Mouse (Mus musculus): ENCODE data around the gene Gas6. TPM values are rescaled to one million over a fixed set of nuclear protein-coding genes. Genes with fewer than 3 reads are reported as not detected.
A peak's percentile ranks its signal among the peaks of the same experiment; 100 is the strongest.

Gas6 gene
- polyA plus RNA-seq, 1 experiment from 2014 or later: 9.3 TPM

- H3K4me1 ChIP-seq (ENCODE audit: insufficient read depth): peaks cover 5% of the 10 kb centered on the region; the same call in 1 of the 2 replicates
- no peak overlapping the region for H3K27ac ChIP-seq (ENCODE audit: low read depth)
- H3K4me2 ChIP-seq (ENCODE audit: low read depth, low read length): no peak overlapping the region
- no peak overlapping the region for H3K4me3 ChIP-seq (ENCODE audit: low read depth, low read length)
- H3K27me3 ChIP-seq (ENCODE audit: insufficient read depth, low read length): no peaks in the 10 kb centered on the region
- no peaks in the 10 kb centered on the region for H3K36me3 ChIP-seq (replicated peaks; ENCODE audit: insufficient read depth, low read length)
- ATAC-seq: no peak
- WGBS (ENCODE audit: insufficient replicate concordance): 65% methylated on average over 6 of the region's 6 CpGs
- TF ChIP-seq CTCF (IDR thresholded peaks at IDR 0.05; ENCODE audit: low read depth): no peak
- no peak for TF ChIP-seq EP300 (IDR thresholded peaks at IDR 0.05; ENCODE audit: low read depth)
- no peak for DNase-seq
- no peaks in the 10 kb centered on the region for H3K9me3 ChIP-seq (ENCODE audit: low read length)
- H3K9ac ChIP-seq (replicated peaks): no peak overlapping the region
These were observed 18.4 kb upstream of the Gas6 start for GRCm38 (mm10) chr8:13512677-13513076.

GRCm38 (mm10) chr8:13512016-13512415 is 17.7 kb upstream of the Gas6 start:
- H3K4me1 ChIP-seq (ENCODE audit: insufficient read depth): peaks cover 11% of the 10 kb centered on the region; the same call in 1 of the 2 replicates
- no peak overlapping the region for H3K9ac ChIP-seq (replicated peaks)
- H3K4me2 ChIP-seq (ENCODE audit: low read depth, low read length): no peak overlapping the region
- 74% methylated on average over 5 of the region's 5 CpGs for WGBS (ENCODE audit: insufficient replicate concordance)
- no peak for TF ChIP-seq CTCF (IDR thresholded peaks at IDR 0.05; ENCODE audit: low read depth)
- no peak for TF ChIP-seq EP300 (IDR thresholded peaks at IDR 0.05; ENCODE audit: low read depth)
- no peak overlapping the region for H3K4me3 ChIP-seq (ENCODE audit: low read depth, low read length)
- no peaks in the 10 kb centered on the region for H3K27me3 ChIP-seq (ENCODE audit: insufficient read depth, low read length)
- no peak overlapping the region for H3K27ac ChIP-seq (ENCODE audit: low read depth)
- DNase-seq: no peak
- H3K36me3 ChIP-seq (replicated peaks; ENCODE audit: insufficient read depth, low read length): no peaks in the 10 kb centered on the region
- H3K9me3 ChIP-seq (ENCODE audit: low read length): no peaks in the 10 kb centered on the region
- no peak for ATAC-seq

GRCm38 (mm10) chr8:13507284-13507937 is 13.1 kb upstream of the Gas6 start:
- DNase-seq (no peak), ATAC-seq (no peak)
- Histone ChIP-seq H3K9ac (replicated peaks) (no peak overlapping the region), H3K4me3 (ENCODE audit: low read depth, low read length) (no peak overlapping the region), H3K4me1 (ENCODE audit: insufficient read depth) (peaks cover 13% of the 10 kb centered on the region), H3K9me3 (ENCODE audit: low read length) (no peaks in the 10 kb centered on the region), H3K27ac (ENCODE audit: low read depth) (peak overlapping the region; percentile 29; the same call in 1 of the 2 replicates), H3K36me3 (replicated peaks; ENCODE audit: insufficient read depth, low read length) (no peaks in the 10 kb centered on the region), H3K27me3 (ENCODE audit: insufficient read depth, low read length) (no peaks in the 10 kb centered on the region), H3K4me2 (ENCODE audit: low read depth, low read length) (no peak overlapping the region)
- WGBS (ENCODE audit: insufficient replicate concordance): 71% methylated on average over 3 of the region's 3 CpGs
- TF ChIP-seq EP300 (IDR thresholded peaks at IDR 0.05; ENCODE audit: low read depth): no peak
- TF ChIP-seq CTCF (IDR thresholded peaks at IDR 0.05; ENCODE audit: low read depth): no peak

- WGBS (ENCODE audit: insufficient replicate concordance): 12% methylated on average over 4 of the region's 4 CpGs
- no peak overlapping the region for H3K4me3 ChIP-seq (ENCODE audit: low read depth, low read length)
- no peak overlapping the region for H3K9ac ChIP-seq (replicated peaks)
- H3K4me1 ChIP-seq (ENCODE audit: insufficient read depth): peaks cover 13% of the 10 kb centered on the region
- peak; percentile 94 for ATAC-seq
- no peak overlapping the region for H3K27ac ChIP-seq (ENCODE audit: low read depth)
- H3K4me2 ChIP-seq (ENCODE audit: low read depth, low read length): no peak overlapping the region
- no peaks in the 10 kb centered on the region for H3K9me3 ChIP-seq (ENCODE audit: low read length)
- no peaks in the 10 kb centered on the region for H3K27me3 ChIP-seq (ENCODE audit: insufficient read depth, low read length)
- peak; percentile 86 for DNase-seq
- no peak for TF ChIP-seq CTCF (IDR thresholded peaks at IDR 0.05; ENCODE audit: low read depth)
- TF ChIP-seq EP300 (IDR thresholded peaks at IDR 0.05; ENCODE audit: low read depth): no peak
- no peaks in the 10 kb centered on the region for H3K36me3 ChIP-seq (replicated peaks; ENCODE audit: insufficient read depth, low read length)
These were observed 12.6 kb upstream of the Gas6 start for GRCm38 (mm10) chr8:13506849-13507248.

- TF ChIP-seq EP300 (IDR thresholded peaks at IDR 0.05; ENCODE audit: low read depth) (no peak), CTCF (IDR thresholded peaks at IDR 0.05; ENCODE audit: low read depth) (no peak)
- Histone ChIP-seq H3K27ac (ENCODE audit: low read depth) (no peak overlapping the region), H3K9ac (replicated peaks) (no peak overlapping the region), H3K9me3 (ENCODE audit: low read length) (no peaks in the 10 kb centered on the region), H3K4me1 (ENCODE audit: insufficient read depth) (peaks cover 13% of the 10 kb centered on the region), H3K4me3 (ENCODE audit: low read depth, low read length) (no peak overlapping the region), H3K36me3 (replicated peaks; ENCODE audit: insufficient read depth, low read length) (no peaks in the 10 kb centered on the region), H3K27me3 (ENCODE audit: insufficient read depth, low read length) (no peaks in the 10 kb centered on the region), H3K4me2 (ENCODE audit: low read depth, low read length) (no peak overlapping the region)
- ATAC-seq (no peak), DNase-seq (no peak)
These were observed 10.8 kb upstream of the Gas6 start for GRCm38 (mm10) chr8:13504894-13505674.

- ATAC-seq (no peak), DNase-seq (no peak)
- TF ChIP-seq CTCF (IDR thresholded peaks at IDR 0.05; ENCODE audit: low read depth): no peak
- TF ChIP-seq EP300 (IDR thresholded peaks at IDR 0.05; ENCODE audit: low read depth): no peak
- no peak overlapping the region for H3K4me2 ChIP-seq (ENCODE audit: low read depth, low read length)
- no peaks in the 10 kb centered on the region for H3K36me3 ChIP-seq (replicated peaks; ENCODE audit: insufficient read depth, low read length)
- H3K9me3 ChIP-seq (ENCODE audit: low read length): no peaks in the 10 kb centered on the region
- no peak overlapping the region for H3K27ac ChIP-seq (ENCODE audit: low read depth)
- no peak overlapping the region for H3K4me3 ChIP-seq (ENCODE audit: low read depth, low read length)
- no peak overlapping the region for H3K9ac ChIP-seq (replicated peaks)
- 61% methylated on average over 8 of the region's 8 CpGs for WGBS (ENCODE audit: insufficient replicate concordance)
- no peaks in the 10 kb centered on the region for H3K27me3 ChIP-seq (ENCODE audit: insufficient read depth, low read length)
- peaks cover 13% of the 10 kb centered on the region for H3K4me1 ChIP-seq (ENCODE audit: insufficient read depth)
These were observed 9.8 kb upstream of the Gas6 start for GRCm38 (mm10) chr8:13503936-13504606.

Data from liver, postnatal 0 days (tissue).